Mouse (Mus musculus) limb, embryonic 14.5 days (tissue): ENCODE measurements around the gene Ltb. TPM values are rescaled to one million over a fixed set of nuclear protein-coding genes. Genes with fewer than 3 reads are reported as not detected.
A peak's percentile ranks its signal among the peaks of the same experiment; 100 is the strongest.

Experiments
- ATAC-seq: fragments of 200-750 bp; cut with Nextera tagmentation; 2 replicates; pipeline ENCODE4 v1.8.0; 2017; ENCODE audit warnings: low read depth, moderate number of reproducible peaks, moderate TSS enrichment; ENCODE audit not compliant: low FRiP score
- DNase-seq: peaks from one replicate; pipeline ENCODE4 v3.0.0-alpha.2; 2015; ENCODE audit warnings: low spot score
- H3K27ac ChIP-seq: fragments of 300-500 bp; sonication (generic); replicated peaks from 2 replicates; pipeline ENCODE4 v1.5.1; 2014; ENCODE audit warnings: low read depth, mild to moderate bottlenecking, low read length, moderate library complexity, mixed read lengths
- H3K27me3 ChIP-seq: fragments of 300-500 bp; sonication (generic); 2 replicates; pipeline ENCODE4 v1.6.1; 2014; ENCODE audit warnings: low read length, mixed read lengths; ENCODE audit not compliant: control insufficient read depth, insufficient read depth
- H3K36me3 ChIP-seq: fragments of 300-500 bp; sonication (generic); 2 replicates; pipeline ENCODE4 v1.6.1; 2014; ENCODE audit warnings: mild to moderate bottlenecking, low read length, moderate library complexity, mixed read lengths; ENCODE audit not compliant: control insufficient read depth, insufficient read depth
- H3K4me1 ChIP-seq: fragments of 300-500 bp; sonication (generic); 2 replicates; pipeline ENCODE4 v1.6.1; 2014; ENCODE audit warnings: antibody characterized with exemption, low read length, mixed read lengths; ENCODE audit not compliant: control insufficient read depth, insufficient read depth
- H3K4me2 ChIP-seq: fragments of 300-500 bp; sonication (generic); replicated peaks from 2 replicates; pipeline ENCODE4 v1.6.1; 2014; ENCODE audit warnings: low read depth, mild to moderate bottlenecking, low read length, moderate library complexity; ENCODE audit not compliant: severe bottlenecking
- H3K4me3 ChIP-seq: fragments of 300-500 bp; sonication (generic); replicated peaks from 2 replicates; pipeline ENCODE4 v1.5.1; 2014; ENCODE audit warnings: low read length
- H3K9ac ChIP-seq: fragments of 300-500 bp; sonication (generic); 2 replicates; pipeline ENCODE4 v1.6.1; 2014; ENCODE audit warnings: mild to moderate bottlenecking, low read depth, low read length, moderate library complexity; ENCODE audit not compliant: severe bottlenecking
- H3K9me3 ChIP-seq: fragments of 300-500 bp; sonication (generic); 2 replicates; pipeline ENCODE4 v1.6.1; 2016; ENCODE audit warnings: low read length; ENCODE audit not compliant: control insufficient read depth
- POLR2A ChIP-seq: fragments of 200-500 bp; IDR thresholded peaks from 2 replicates; pipeline ENCODE4 v1.8.0; 2012; ENCODE audit warnings: inconsistent platforms, mild to moderate bottlenecking, moderate library complexity, borderline replicate concordance; ENCODE audit not compliant: insufficient read depth, insufficient read length; ENCODE audit errors: extremely low read depth
- WGBS: fragments of 180-500 bp; shearing (Covaris S2); extraction: QIAGEN DNeasy Blood & Tissue Kit; methylation state at CpG from one replicate; pipeline ENCODE4 v1.1.7; 2014; 5-methylcytosine and 5-hydroxymethylcytosine counted together
- polyA plus RNA-seq, 2 experiments: library from polyadenylated mRNA; depleted of rRNA in 1 of 2; stranded (reverse) in 1 of 2; unstranded in 1 of 2; fragments of >200 nt; fragmentation: Nextera tagmentation in 1 of 2; extraction: Ambion mirVana in 1 of 2; gene quantifications; 2 replicates each; pipeline versions ENCODE4 v1.2.1 to v1.2.3; 2012 to 2014

Gene Ltb
- polyA plus RNA-seq, 2 experiments = 1.1 to 1.7 TPM

GRCm38 (mm10) chr17:35219601-35220041, 25.4 kb downstream of the Ltb start:
- no peaks in the 10 kb centered on the region for H3K4me1 ChIP-seq
- H3K4me2 ChIP-seq = no peak overlapping the region
- 87% methylated on average over 6 of the region's 6 CpGs for WGBS
- no peak overlapping the region for H3K9ac ChIP-seq
- H3K27me3 ChIP-seq = no peaks in the 10 kb centered on the region
- H3K9me3 ChIP-seq = no peaks in the 10 kb centered on the region
- no peak overlapping the region for H3K27ac ChIP-seq
- TF ChIP-seq POLR2A = no peak
- peaks cover 28% of the 10 kb centered on the region for H3K36me3 ChIP-seq
- DNase-seq (no peak), ATAC-seq (no peak)
- no peak overlapping the region for H3K4me3 ChIP-seq

- Histone ChIP-seq H3K27ac (no peak within 1 kb of the TSS), H3K4me3 (no peak within 1 kb of the TSS), H3K9ac (no peak within 1 kb of the TSS), H3K27me3 (no peaks in the 10 kb centered on the region), H3K4me1 (no peaks in the 10 kb centered on the region), H3K9me3 (no peaks in the 10 kb centered on the region), H3K4me2 (no peak within 1 kb of the TSS), H3K36me3 (peaks cover 31% of the 10 kb centered on the region)
- no peak for TF ChIP-seq POLR2A
- DNase-seq = no peak
- WGBS = 92% methylated on average over 25 of the region's 28 CpGs
- ATAC-seq = 0 out of 2 replicates have a peak, but pooled peaks have one; percentile 27
Observed at GRCm38 (mm10) chr17:35220156-35220952, 26.1 kb downstream of the Ltb start, which contains the start of gene Gm16181. Gene Gm16181 (plus strand): TSS chr17:35220834.

GRCm38 (mm10) chr17:35222299-35222698, 28.1 kb downstream of the Ltb start:
- 70% methylated on average over 6 of the region's 6 CpGs for WGBS
- ATAC-seq = no peak
- H3K27ac ChIP-seq = no peak overlapping the region

GRCm38 (mm10) chr17:35224641-35225040, 30.4 kb downstream of the Ltb start:
- Histone ChIP-seq H3K4me1 (no peaks in the 10 kb centered on the region), H3K9me3 (no peaks in the 10 kb centered on the region), H3K4me3 (no peak overlapping the region), H3K36me3 (peaks cover 51% of the 10 kb centered on the region), H3K27me3 (no peaks in the 10 kb centered on the region), H3K27ac (no peak overlapping the region), H3K4me2 (no peak overlapping the region), H3K9ac (no peak overlapping the region)
- ATAC-seq (no peak), DNase-seq (no peak)
- TF ChIP-seq POLR2A = no peak
- WGBS = 95% methylated on average over 4 of the region's 4 CpGs

More at GRCm38 (mm10) chr17:35222299-35222698, 28.1 kb downstream of the Ltb start:
- H3K4me1 ChIP-seq = no peaks in the 10 kb centered on the region
- no peak for TF ChIP-seq POLR2A
- H3K4me3 ChIP-seq = no peak overlapping the region
- H3K36me3 ChIP-seq = peaks cover 34% of the 10 kb centered on the region
- H3K27me3 ChIP-seq = no peaks in the 10 kb centered on the region
- H3K9me3 ChIP-seq = no peaks in the 10 kb centered on the region
- no peak overlapping the region for H3K4me2 ChIP-seq
- no peak for DNase-seq
- no peak overlapping the region for H3K9ac ChIP-seq

GRCm38 (mm10) chr17:35225456-35225855, 31.2 kb downstream of the Ltb start:
- Histone ChIP-seq H3K36me3 (peaks cover 50% of the 10 kb centered on the region), H3K9ac (no peak overlapping the region), H3K4me3 (no peak overlapping the region), H3K27me3 (no peaks in the 10 kb centered on the region), H3K9me3 (no peaks in the 10 kb centered on the region), H3K27ac (no peak overlapping the region), H3K4me2 (no peak overlapping the region), H3K4me1 (no peaks in the 10 kb centered on the region)
- ATAC-seq = no peak
- no peak for DNase-seq
- WGBS = 90% methylated on average over 5 of the region's 5 CpGs
- no peak for TF ChIP-seq POLR2A
